Mouse (Mus musculus) testis, postnatal 10 days (tissue): Measurements from ENCODE around the gene Cpt2.
A peak's percentile ranks its signal among the peaks of the same experiment; 100 is the strongest.

Source experiments
- DNase-seq: peaks from one replicate; pipeline ENCODE4 v3.0.0; 2021; ENCODE audit warnings: low spot score

The Cpt2 gene

GRCm38 (mm10) chr4:107923145-107923802, at the start of gene Cpt2:
Gene Cpt2 (minus strand): TSS chr4:107923610.
- peak; percentile 98 for DNase-seq

- DNase-seq, result no peak
Observed at GRCm38 (mm10) chr4:107971162-107971561, 47.8 kb upstream of the Cpt2 start.

DNA sequence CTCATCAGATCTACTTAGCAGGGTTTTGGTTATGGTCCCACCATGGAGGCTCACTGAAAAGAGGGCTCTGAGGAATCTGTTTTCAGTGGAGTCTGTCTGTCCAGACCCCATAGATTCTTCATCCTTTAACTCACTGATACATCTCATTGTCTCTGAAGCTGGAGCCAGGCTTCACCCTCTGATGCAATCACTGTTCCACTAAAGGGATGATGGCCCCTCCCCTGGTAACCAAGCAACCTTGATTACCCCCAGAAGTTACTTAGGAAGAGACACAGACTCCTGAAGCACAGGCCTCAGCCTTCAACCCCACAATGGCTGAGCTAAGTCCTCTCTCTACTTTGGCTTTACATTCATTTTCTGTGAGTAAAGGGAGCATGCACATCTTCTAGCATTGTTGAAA, 46.4 kb upstream of the Cpt2 start:
- no peak for DNase-seq

GRCm38 (mm10) chr4:107967966-107968682, 44.7 kb upstream of the Cpt2 start, which contains the start of gene Slc1a7:
Gene Slc1a7 (plus strand): TSS chr4:107968332.
- peak; percentile 52 for DNase-seq

- DNase-seq, result no peak
Observed at GRCm38 (mm10) chr4:107966416-107967109, 43.2 kb upstream of the Cpt2 start.

GRCm38 (mm10) chr4:107962792-107963191, 39.4 kb upstream of the Cpt2 start:
- DNase-seq, result no peak

DNA sequence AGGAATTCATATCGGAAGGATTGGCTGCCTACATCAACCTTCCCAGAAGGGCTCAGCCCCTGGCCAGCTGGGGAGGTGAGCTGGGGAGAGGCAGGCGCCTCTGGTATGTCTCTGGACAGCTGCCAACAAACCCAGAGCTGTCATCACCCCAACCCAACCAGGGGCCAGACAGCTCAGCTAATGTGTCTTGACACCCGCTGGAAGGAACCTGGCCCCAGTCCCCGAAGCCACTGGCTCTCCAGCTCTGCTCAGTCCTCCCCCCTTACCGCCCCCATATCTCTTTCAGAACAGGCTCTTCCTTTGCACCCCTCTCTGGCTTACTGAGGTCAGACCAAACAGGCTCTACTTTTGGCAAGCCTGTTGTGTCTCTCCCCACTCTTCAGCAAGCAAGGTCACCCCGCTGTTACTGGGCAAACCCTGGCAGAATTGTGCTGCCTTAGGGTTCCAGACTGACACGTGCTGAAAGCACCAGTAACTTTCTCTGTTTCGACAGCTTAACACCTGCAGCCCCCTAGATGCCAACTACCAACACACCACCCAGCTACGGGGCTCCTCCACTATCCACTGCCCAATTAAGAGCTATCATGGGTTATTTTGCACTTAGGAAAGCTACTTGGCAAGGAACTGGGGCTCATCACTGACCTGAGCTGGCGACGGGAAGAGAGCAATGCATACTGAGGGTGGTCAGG, 38.8 kb upstream of the Cpt2 start:
- peak; percentile 58 for DNase-seq

GRCm38 (mm10) chr4:107958487-107958886, 35.1 kb upstream of the Cpt2 start:
- no peak for DNase-seq

DNA sequence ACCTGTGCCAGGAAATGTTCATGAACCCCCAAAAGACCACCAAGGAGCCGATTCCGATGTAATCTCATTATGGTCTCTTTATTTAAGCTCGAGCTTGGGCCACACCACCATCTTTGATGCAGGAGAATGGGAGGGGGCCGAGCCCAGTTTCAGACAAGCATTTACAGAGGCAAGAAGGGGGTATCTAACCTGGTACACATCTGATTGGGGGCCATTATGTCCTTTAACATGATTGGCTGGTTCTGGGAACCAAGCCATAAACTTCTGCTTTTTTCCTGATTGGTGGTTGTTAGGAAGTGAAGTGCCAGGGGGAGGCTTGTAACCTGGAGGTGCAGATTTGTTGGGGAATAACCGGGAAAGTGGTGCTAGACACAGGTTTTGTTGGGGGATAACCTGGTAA, 32.3 kb upstream of the Cpt2 start:
- no peak for DNase-seq

- no peak for DNase-seq
Observed at GRCm38 (mm10) chr4:107952845-107953244, 29.4 kb upstream of the Cpt2 start.

DNA sequence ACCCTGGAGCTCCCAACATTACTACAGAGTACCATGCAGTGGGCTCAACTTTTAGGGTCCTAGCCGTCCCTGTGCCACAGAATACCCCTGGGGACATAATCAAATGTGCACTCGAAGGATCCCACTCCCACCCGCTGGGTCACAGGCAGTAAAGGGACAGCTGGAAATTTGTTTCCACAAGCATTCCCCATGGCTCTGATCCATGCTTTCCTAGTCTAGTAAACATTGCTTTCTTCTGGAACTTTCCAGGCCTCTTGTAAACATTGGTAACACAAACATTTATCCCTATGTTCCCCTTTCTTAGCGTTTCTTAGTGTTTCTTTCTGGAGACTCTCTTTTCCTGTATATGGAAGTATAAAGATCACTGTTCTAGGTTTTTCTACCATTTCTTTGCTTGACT, 26.5 kb upstream of the Cpt2 start:
- DNase-seq, result no peak

GRCm38 (mm10) chr4:107944141-107944540, 20.7 kb upstream of the Cpt2 start:
- no peak for DNase-seq

GRCm38 (mm10) chr4:107942741-107943140, 19.3 kb upstream of the Cpt2 start:
- no peak for DNase-seq

DNA sequence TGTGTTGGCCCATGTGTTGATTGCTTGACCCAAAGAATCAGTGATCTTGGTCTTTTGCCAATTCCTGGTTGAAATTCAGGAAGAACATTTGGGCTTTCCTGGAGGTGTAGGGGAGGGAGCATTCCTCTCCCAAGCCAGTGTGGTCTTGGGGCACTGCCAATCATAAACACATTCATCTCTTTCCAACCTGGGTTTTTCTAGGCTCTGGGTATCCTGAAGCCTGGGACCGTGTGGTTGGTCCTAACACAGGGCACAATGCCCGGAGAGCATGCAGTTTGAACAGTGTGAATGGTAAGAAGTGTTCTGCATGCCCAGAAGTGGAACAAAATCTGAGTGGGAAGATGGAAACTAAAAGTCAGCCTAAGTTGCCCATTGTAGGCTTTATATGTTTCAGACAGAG, 14.7 kb upstream of the Cpt2 start:
- DNase-seq, result no peak

DNA sequence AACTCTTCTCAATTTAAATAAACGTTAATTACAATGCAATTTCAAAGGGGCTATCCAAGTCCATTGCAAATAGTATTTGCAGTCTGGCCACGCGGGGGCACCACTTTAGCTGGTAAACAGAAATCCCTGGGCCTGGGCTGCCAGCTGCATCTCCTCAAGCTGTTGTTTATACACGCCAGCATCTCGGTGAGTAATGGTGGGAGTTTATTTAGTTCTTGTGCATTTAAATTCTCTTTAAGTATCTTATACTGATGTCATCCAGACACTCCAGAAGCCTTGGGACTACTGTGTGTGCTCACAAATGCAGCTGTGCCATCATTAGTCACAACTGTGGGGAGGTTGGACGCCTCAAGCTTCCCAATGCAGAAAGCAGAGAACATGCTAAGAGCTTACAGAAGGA, 13.9 kb upstream of the Cpt2 start:
- DNase-seq, result peak; percentile 85

GRCm38 (mm10) chr4:107935254-107935653, 11.8 kb upstream of the Cpt2 start:
- no peak for DNase-seq

DNA sequence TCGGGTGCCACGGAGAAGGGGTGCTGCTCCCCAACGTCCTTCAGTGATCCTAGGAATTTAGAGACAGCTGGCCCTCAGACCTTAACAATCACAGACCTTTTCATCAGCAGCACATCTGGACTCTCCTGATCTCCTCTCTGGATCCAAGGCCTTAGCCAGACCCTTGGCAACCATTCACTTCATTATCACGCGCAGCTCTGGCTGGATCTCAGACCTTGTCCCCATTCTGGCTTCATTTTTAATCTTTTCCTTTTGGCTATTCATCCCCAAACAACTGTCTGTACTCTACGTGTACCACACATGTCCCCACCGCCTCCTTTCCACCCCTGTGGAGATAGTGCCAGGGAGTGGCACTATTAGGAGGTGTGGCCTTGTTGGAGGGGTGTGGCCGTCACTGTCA, 9.8 kb upstream of the Cpt2 start:
- no peak for DNase-seq

- no peak for DNase-seq
Observed at GRCm38 (mm10) chr4:107931453-107931852, 8.0 kb upstream of the Cpt2 start.

DNA sequence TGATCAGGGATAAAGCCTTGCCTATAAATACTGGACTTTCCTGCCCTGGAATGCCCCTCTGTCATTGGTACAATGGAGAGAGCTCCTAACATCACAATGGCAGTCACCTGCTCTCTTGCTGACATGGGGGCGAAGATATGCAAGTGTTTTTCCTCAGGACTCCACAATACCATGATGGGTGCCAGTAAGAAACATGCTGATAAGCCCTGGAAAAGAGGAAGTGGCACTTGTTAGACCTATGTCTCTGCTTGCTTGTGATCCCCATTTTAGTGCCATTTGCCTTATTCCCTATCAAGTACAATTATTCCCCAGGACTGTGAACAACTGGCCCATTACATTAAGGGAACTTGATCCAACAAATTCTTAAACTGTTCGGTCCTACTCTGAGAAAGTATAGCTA, 5.3 kb upstream of the Cpt2 start:
- no peak for DNase-seq

DNA sequence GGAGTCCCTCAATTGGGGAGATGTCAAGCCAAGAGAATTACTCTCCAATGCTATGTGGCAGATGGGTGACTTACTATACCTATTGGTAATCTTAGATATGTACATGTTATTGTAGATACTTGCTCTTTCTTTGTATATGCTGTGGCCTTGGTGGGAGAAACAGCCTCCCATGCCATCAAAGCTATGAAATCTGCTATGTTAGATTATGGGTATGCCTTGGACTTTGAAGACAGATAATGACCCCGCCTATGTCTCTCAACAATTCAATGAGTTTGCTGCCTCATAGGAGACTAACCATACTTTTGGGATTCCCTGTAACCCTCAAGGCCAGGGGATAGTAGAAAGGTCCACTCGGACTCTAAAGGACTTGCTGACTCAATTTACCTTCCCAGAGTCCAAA, 4.9 kb upstream of the Cpt2 start:
- no peak for DNase-seq

- no peak for DNase-seq
Observed at GRCm38 (mm10) chr4:107923803-107924194, 389 bp upstream of the Cpt2 start.

- DNase-seq, result no peak
Observed at GRCm38 (mm10) chr4:107921952-107922351, 1.5 kb downstream of the Cpt2 start.
